10 mouse cellular contexts compared by ENCODE assay signal in the genomic region with DNA sequence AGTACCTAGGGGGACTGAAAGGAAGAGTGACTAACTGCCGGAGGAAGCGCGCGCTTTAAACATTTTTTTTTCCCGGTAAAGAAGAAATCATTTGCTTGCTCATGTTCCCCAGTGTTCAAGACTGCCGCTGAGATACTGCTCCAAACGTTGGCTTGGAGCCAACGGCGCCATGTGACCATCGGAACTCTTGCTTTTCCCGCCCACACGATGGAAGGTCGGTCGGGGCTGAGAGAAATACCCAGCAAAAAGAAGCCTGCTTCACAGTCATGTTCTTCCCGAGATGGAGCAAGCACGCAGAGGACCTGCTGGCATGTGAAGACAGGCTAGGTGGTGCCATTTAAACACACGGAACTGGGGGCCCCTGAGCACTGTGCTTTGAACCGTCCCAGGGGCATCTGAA.
DNase-seq lines count a peak whose midpoint lies in the region; ATAC-seq lines count a peak whose summit lies in the region.
"Had no signal": no experiment of that assay in that cellular context is flagged by ENCODE, and none has a peak within 500 bp of the region (broad histone marks: within the 10 kb centered on the region; RNA-seq: fewer than 3 reads in every experiment).

No protein-coding gene starts in this region.

- H3K36me3 ChIP-seq in liver, embryonic 13.5 days, result no peaks in the 10 kb centered on the region
- no peaks in the 10 kb centered on the region for H3K36me3 ChIP-seq in liver, embryonic 11.5 days (ENCODE audit: control insufficient read depth, insufficient read depth, low read length)
- H3K36me3 ChIP-seq in liver, embryonic 16.5 days (ENCODE audit: control insufficient read depth, insufficient read depth), result no peaks in the 10 kb centered on the region
- H3K36me3 ChIP-seq: neural tube, embryonic 13.5 days had no signal

- H3K4me1 ChIP-seq in liver, embryonic 13.5 days (replicated peaks), result peaks cover 63% of the 10 kb centered on the region
- H3K4me1 ChIP-seq in liver, embryonic 11.5 days (replicated peaks; ENCODE audit: control insufficient read depth, insufficient read depth, low read length), result no peaks in the 10 kb centered on the region; the same call in 1 of the 2 replicates
- H3K4me1 ChIP-seq in liver, embryonic 16.5 days (ENCODE audit: control insufficient read depth, low read depth, low read length), result peaks cover 13% of the 10 kb centered on the region

- H3K9me3 ChIP-seq in liver, embryonic 13.5 days (replicated peaks), result no peaks in the 10 kb centered on the region
- no peaks in the 10 kb centered on the region for H3K9me3 ChIP-seq in liver, embryonic 11.5 days (ENCODE audit: control insufficient read depth, low read length)
- H3K9me3 ChIP-seq in liver, embryonic 16.5 days (replicated peaks; ENCODE audit: control insufficient read depth, low read length), result no peaks in the 10 kb centered on the region
- H3K9me3 ChIP-seq: neural tube, embryonic 13.5 days had no signal

- DNase-seq in embryo, embryonic 11 days, result peak; percentile 13
- DNase-seq in embryo, embryonic 10.5 days (ENCODE audit: low spot score), result no peak
- no peak for DNase-seq in liver, embryonic 13.5 days
- DNase-seq in liver, embryonic 11.5 days (ENCODE audit: low spot score), result no peak
- peak; percentile 67 for DNase-seq in ZHBTc4 (ENCODE audit: low read depth, low spot score)
- DNase-seq in thymus, postnatal 25 days, result no peak
- DNase-seq in ovary, adult 18-20 months (ENCODE audit: low spot score), result no peak
- DNase-seq: gastrocnemius, adult 2 months had no signal

- H3K4me2 ChIP-seq in liver, embryonic 13.5 days, result no peak overlapping the region
- no peak overlapping the region for H3K4me2 ChIP-seq in liver, embryonic 11.5 days
- no peak overlapping the region for H3K4me2 ChIP-seq in liver, embryonic 16.5 days (ENCODE audit: low read depth, low read length)
- H3K4me2 ChIP-seq: neural tube, embryonic 13.5 days had no signal

- peak overlapping the region; percentile 30; the same call in 1 of the 2 replicates for H3K9ac ChIP-seq in liver, embryonic 13.5 days
- H3K9ac ChIP-seq in liver, embryonic 11.5 days (ENCODE audit: low read depth, low read length), result no peak overlapping the region
- H3K9ac ChIP-seq in liver, embryonic 16.5 days (ENCODE audit: low read depth, low read length), result 0 out of 2 replicates have a peak overlapping the region, but pooled peaks have one; percentile 7
- H3K9ac ChIP-seq: neural tube, embryonic 13.5 days had no signal

- no peak for ATAC-seq in liver, embryonic 13.5 days (ENCODE audit: low read depth)
- no peak for ATAC-seq in liver, embryonic 11.5 days (replicated peaks; ENCODE audit: low FRiP score)
- ATAC-seq in liver, embryonic 16.5 days (ENCODE audit: low read depth), result no peak

- H3K27ac ChIP-seq in liver, embryonic 13.5 days, result no peak overlapping the region
- no peak overlapping the region for H3K27ac ChIP-seq in liver, embryonic 11.5 days (ENCODE audit: low read depth, low read length)
- no peak overlapping the region; the same call in 1 of the 2 replicates for H3K27ac ChIP-seq in liver, embryonic 16.5 days (ENCODE audit: low read length)
- H3K27ac ChIP-seq: gastrocnemius, adult 2 months; neural tube, embryonic 13.5 days had no signal

- no peak overlapping the region for H3K4me3 ChIP-seq in liver, embryonic 13.5 days (replicated peaks)
- H3K4me3 ChIP-seq in liver, embryonic 11.5 days (ENCODE audit: low read depth, low read length), result no peak overlapping the region
- H3K4me3 ChIP-seq in liver, embryonic 16.5 days (ENCODE audit: low read depth, low read length), result no peak overlapping the region
- H3K4me3 ChIP-seq: gastrocnemius, adult 2 months; neural tube, embryonic 13.5 days had no signal

- WGBS in liver, embryonic 13.5 days (ENCODE audit: insufficient replicate concordance), result 65% methylated on average over 18 of the region's 18 CpGs
- WGBS in liver, embryonic 11.5 days, result 65% methylated on average over 18 of the region's 18 CpGs
- 71% methylated on average over 18 of the region's 18 CpGs for WGBS in liver, embryonic 16.5 days (ENCODE audit: insufficient replicate concordance)

- peaks cover 15% of the 10 kb centered on the region for H3K27me3 ChIP-seq in liver, embryonic 13.5 days
- H3K27me3 ChIP-seq in liver, embryonic 11.5 days (replicated peaks; ENCODE audit: control insufficient read depth, insufficient read depth, low read length), result no peaks in the 10 kb centered on the region
- no peaks in the 10 kb centered on the region for H3K27me3 ChIP-seq in liver, embryonic 16.5 days (ENCODE audit: control insufficient read depth, insufficient read depth, low read depth, low read length)
- H3K27me3 ChIP-seq: neural tube, embryonic 13.5 days had no signal

Comparison
In these comparisons a context has a peak if more than half of its experiments do, and no peak if none do; other contexts are left out.
1. DNase-seq: peak in embryo, embryonic 11 days (single experiment) and ZHBTc4 (single experiment); none in embryo, embryonic 10.5 days (single experiment), liver, embryonic 13.5 days (single experiment), liver, embryonic 11.5 days (single experiment), thymus, postnatal 25 days (single experiment) and ovary, adult 18-20 months (single experiment).